Mouse (Mus musculus): ENCODE measurements around the gene Fcer2a. TPM values are rescaled to one million over a fixed set of nuclear protein-coding genes. Genes with fewer than 3 reads are reported as not detected.

Gene Fcer2a
- polyA plus RNA-seq, 2 experiments: 0.19 to 0.25 TPM

DNA sequence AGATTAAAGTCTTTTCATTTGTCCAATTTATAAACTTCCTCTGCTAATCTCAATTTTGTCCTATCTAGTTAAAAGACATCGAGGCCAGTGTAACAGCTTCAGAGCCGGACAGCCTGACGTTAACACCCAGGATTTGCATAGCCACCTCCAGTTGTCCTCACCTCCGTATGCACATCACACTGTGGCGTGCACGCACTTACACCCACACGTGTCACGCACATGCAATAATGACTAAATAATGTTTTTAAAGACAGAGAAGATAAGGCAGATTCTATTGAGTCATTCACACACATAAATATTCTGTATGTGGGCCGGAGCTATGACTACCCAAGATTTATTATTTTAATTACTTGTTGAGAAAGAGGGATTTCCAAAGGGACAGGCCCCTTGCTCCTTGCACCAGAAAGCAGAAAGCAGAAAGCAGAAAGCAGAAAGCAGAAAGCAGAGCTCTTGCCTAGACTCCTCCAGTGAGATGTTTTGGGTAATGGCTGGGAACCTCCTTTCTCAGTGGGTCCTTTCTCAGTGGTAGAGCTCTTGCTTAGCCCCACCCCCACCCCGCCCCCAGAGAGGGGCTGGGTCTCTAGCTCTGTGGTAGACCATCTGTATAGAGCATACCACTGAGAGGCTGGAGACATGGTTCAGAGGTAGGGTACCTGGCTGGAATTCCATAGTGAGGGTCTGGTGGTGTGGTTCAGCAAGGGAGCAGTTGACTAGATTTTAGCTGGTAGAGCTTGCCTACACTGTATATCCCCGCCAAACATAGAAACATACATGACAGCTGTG, 39.1 kb downstream of the Fcer2a start:
- Histone ChIP-seq H3K9me3 (ENCODE audit: control insufficient read depth, low read length) (no peaks in the 10 kb centered on the region), H3K27me3 (ENCODE audit: control insufficient read depth, insufficient read depth, low read length) (no peaks in the 10 kb centered on the region), H3K27ac (replicated peaks; ENCODE audit: low read depth, low read length) (no peak overlapping the region), H3K9ac (ENCODE audit: low read depth, low read length, severe bottlenecking) (no peak overlapping the region), H3K36me3 (ENCODE audit: control insufficient read depth, insufficient read depth, low read length) (no peaks in the 10 kb centered on the region), H3K4me2 (replicated peaks; ENCODE audit: low read depth, low read length, severe bottlenecking) (no peak overlapping the region), H3K4me1 (ENCODE audit: control insufficient read depth, insufficient read depth, low read length) (no peaks in the 10 kb centered on the region), H3K4me3 (replicated peaks; ENCODE audit: low read length) (no peak overlapping the region)
- no peak for TF ChIP-seq POLR2A (IDR thresholded peaks at IDR 0.05; ENCODE audit: borderline replicate concordance, extremely low read depth, insufficient read depth, insufficient read length)
- DNase-seq (ENCODE audit: low spot score) (no peak), ATAC-seq (ENCODE audit: low FRiP score, low read depth) (no peak)
- WGBS: 69% methylated on average over 11 of the region's 11 CpGs

DNA sequence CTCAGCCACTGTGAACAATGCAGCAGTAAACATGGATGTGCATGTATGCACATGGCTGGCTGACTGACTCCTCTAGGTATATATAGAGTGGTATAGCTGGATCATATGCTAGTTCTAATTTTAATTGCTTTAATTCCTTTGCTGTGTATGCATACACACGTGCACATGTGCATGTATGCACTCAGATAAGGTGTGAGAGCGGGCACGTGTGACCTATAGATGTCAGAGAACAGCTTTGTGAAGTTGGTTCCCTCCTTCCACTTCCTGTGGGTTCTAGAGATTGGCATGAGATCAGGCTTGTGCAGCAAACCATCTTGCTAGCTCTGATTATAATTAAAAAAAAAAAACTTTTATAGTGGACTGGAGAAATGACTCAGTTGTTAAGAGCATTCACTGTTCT, 41.1 kb downstream of the Fcer2a start:
- Histone ChIP-seq H3K4me2 (replicated peaks; ENCODE audit: low read depth, low read length, severe bottlenecking) (no peak overlapping the region), H3K36me3 (ENCODE audit: control insufficient read depth, insufficient read depth, low read length) (no peaks in the 10 kb centered on the region), H3K9ac (ENCODE audit: low read depth, low read length, severe bottlenecking) (no peak overlapping the region), H3K4me1 (ENCODE audit: control insufficient read depth, insufficient read depth, low read length) (no peaks in the 10 kb centered on the region), H3K9me3 (ENCODE audit: control insufficient read depth, low read length) (no peaks in the 10 kb centered on the region), H3K4me3 (replicated peaks; ENCODE audit: low read length) (no peak overlapping the region), H3K27ac (replicated peaks; ENCODE audit: low read depth, low read length) (no peak overlapping the region), H3K27me3 (ENCODE audit: control insufficient read depth, insufficient read depth, low read length) (no peaks in the 10 kb centered on the region)
- 68% methylated on average over 3 of the region's 3 CpGs for WGBS
- ATAC-seq (ENCODE audit: low FRiP score, low read depth) (no peak), DNase-seq (ENCODE audit: low spot score) (no peak)
- no peak for TF ChIP-seq POLR2A (IDR thresholded peaks at IDR 0.05; ENCODE audit: borderline replicate concordance, extremely low read depth, insufficient read depth, insufficient read length)

DNA sequence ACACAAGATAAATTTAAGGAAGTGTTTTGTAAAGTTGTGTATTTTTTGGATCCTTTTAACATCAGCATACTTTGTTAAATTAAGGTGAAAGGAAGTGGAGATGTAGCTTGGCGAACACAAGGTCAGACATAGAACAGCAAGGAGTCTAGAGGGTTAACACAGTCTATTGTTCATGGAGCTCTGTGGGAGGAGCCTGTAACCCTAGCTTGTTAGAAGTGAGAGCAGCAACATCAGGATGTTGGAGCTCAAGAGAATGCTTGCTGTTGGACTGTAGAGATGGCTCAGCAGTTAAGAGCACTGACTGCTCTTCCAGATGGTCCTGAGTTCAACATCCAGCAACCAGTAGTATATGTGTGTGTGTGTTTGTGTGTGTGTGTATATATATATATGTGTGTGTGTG, 45.0 kb downstream of the Fcer2a start:
- no peak overlapping the region for H3K4me3 ChIP-seq (replicated peaks; ENCODE audit: low read length)
- no peak overlapping the region for H3K9ac ChIP-seq (ENCODE audit: low read depth, low read length, severe bottlenecking)
- no peaks in the 10 kb centered on the region for H3K9me3 ChIP-seq (ENCODE audit: control insufficient read depth, low read length)
- H3K4me1 ChIP-seq (ENCODE audit: control insufficient read depth, insufficient read depth, low read length): no peaks in the 10 kb centered on the region
- 48% methylated on average over 1 of the region's 1 CpGs for WGBS
- no peak for DNase-seq (ENCODE audit: low spot score)
- H3K27me3 ChIP-seq (ENCODE audit: control insufficient read depth, insufficient read depth, low read length): no peaks in the 10 kb centered on the region
- no peak for TF ChIP-seq POLR2A (IDR thresholded peaks at IDR 0.05; ENCODE audit: borderline replicate concordance, extremely low read depth, insufficient read depth, insufficient read length)
- no peak overlapping the region for H3K27ac ChIP-seq (replicated peaks; ENCODE audit: low read depth, low read length)
- H3K4me2 ChIP-seq (replicated peaks; ENCODE audit: low read depth, low read length, severe bottlenecking): no peak overlapping the region
- no peaks in the 10 kb centered on the region for H3K36me3 ChIP-seq (ENCODE audit: control insufficient read depth, insufficient read depth, low read length)
- no peak for ATAC-seq (ENCODE audit: low FRiP score, low read depth)

DNA sequence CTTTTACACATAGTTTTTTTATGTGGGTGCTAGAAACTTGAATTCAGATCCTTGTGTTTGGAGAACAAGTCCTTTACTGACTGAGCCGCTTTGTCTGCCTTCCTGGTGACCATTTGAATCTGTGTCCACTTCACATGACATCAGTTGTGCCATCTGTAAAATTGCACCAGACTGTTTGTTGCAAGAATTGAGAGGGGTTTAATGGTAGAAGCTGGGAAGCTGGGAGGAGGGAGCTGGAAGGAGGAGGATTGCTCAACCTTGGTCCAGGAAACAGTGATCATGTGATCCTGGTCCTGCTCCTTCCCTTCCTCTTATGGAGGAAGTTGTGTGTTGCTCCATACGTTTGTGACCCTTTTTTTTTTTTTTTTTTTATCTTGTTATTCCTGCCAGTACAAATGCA, 45.7 kb downstream of the Fcer2a start:
- Histone ChIP-seq H3K9me3 (ENCODE audit: control insufficient read depth, low read length) (no peaks in the 10 kb centered on the region), H3K9ac (ENCODE audit: low read depth, low read length, severe bottlenecking) (no peak overlapping the region)
- whole genome bisulfite sequencing: 71% methylated on average over 2 of the region's 2 CpGs

DNA sequence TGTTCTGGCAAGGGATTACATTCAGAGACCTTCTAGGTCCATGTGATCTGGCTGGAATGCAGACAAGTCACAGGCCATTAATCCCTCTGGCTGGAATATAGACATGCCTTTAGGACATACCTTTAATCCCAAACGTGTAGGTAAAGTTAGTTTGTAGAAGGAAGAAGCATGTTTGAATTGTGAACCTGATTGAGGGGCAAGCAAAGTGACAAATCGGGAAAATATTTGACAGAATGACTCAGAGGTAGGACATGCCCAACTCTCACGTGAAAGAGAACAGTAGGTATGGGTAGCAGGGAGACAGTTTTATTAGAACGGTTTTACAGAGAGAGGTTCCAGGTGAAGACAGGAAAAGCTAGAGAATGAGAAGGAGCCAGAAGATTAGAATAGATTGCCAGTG, 46.4 kb downstream of the Fcer2a start:
- Histone ChIP-seq H3K4me2 (replicated peaks; ENCODE audit: low read depth, low read length, severe bottlenecking) (no peak overlapping the region), H3K36me3 (ENCODE audit: control insufficient read depth, insufficient read depth, low read length) (no peaks in the 10 kb centered on the region), H3K27ac (replicated peaks; ENCODE audit: low read depth, low read length) (no peak overlapping the region), H3K4me1 (ENCODE audit: control insufficient read depth, insufficient read depth, low read length) (no peaks in the 10 kb centered on the region), H3K9me3 (ENCODE audit: control insufficient read depth, low read length) (no peaks in the 10 kb centered on the region), H3K4me3 (replicated peaks; ENCODE audit: low read length) (no peak overlapping the region), H3K9ac (ENCODE audit: low read depth, low read length, severe bottlenecking) (no peak overlapping the region), H3K27me3 (ENCODE audit: control insufficient read depth, insufficient read depth, low read length) (no peaks in the 10 kb centered on the region)
- ATAC-seq (ENCODE audit: low FRiP score, low read depth): no peak
- WGBS: 64% methylated on average over 4 of the region's 4 CpGs
- DNase-seq (ENCODE audit: low spot score): no peak
- no peak for TF ChIP-seq POLR2A (IDR thresholded peaks at IDR 0.05; ENCODE audit: borderline replicate concordance, extremely low read depth, insufficient read depth, insufficient read length)

More for the DNA sequence above, 45.7 kb downstream of the Fcer2a start:
- H3K27ac ChIP-seq (replicated peaks; ENCODE audit: low read depth, low read length): no peak overlapping the region
- H3K27me3 ChIP-seq (ENCODE audit: control insufficient read depth, insufficient read depth, low read length): no peaks in the 10 kb centered on the region
- TF ChIP-seq POLR2A (IDR thresholded peaks at IDR 0.05; ENCODE audit: borderline replicate concordance, extremely low read depth, insufficient read depth, insufficient read length): no peak
- no peaks in the 10 kb centered on the region for H3K4me1 ChIP-seq (ENCODE audit: control insufficient read depth, insufficient read depth, low read length)
- no peaks in the 10 kb centered on the region for H3K36me3 ChIP-seq (ENCODE audit: control insufficient read depth, insufficient read depth, low read length)
- no peak for DNase-seq (ENCODE audit: low spot score)
- no peak overlapping the region for H3K4me3 ChIP-seq (replicated peaks; ENCODE audit: low read length)
- H3K4me2 ChIP-seq (replicated peaks; ENCODE audit: low read depth, low read length, severe bottlenecking): no peak overlapping the region
- no peak for ATAC-seq (ENCODE audit: low FRiP score, low read depth)
